Mouse (Mus musculus): Measurements from ENCODE around the gene Morf4l2.
"Not testable (repeated sequence)": the region's sequence is repeated elsewhere in the genome, so short reads cannot be mapped to it uniquely, and the experiment has no call there.

Morf4l2 gene

GRCm38 (mm10) chrX:136707446-136708167, 35.9 kb downstream of the Morf4l2 start, which contains the start of gene Tceal1:
Tceal1 (plus strand) TSS chrX:136707982.
- DNase-seq (ENCODE audit: low read depth in 2 of 2, low spot score in 2 of 2), result no peak

GRCm38 (mm10) chrX:136693196-136693595, 50.3 kb downstream of the Morf4l2 start:
- DNase-seq (ENCODE audit: low read depth in 2 of 2, low spot score in 2 of 2), result no peak

- no peak for DNase-seq (ENCODE audit: low read depth in 2 of 2, low spot score in 2 of 2)
Observed at GRCm38 (mm10) chrX:136692294-136692675, 51.2 kb downstream of the Morf4l2 start.

GRCm38 (mm10) chrX:136691606-136692293, 51.7 kb downstream of the Morf4l2 start:
- not testable (repeated sequence) for DNase-seq (ENCODE audit: low read depth in 2 of 2, low spot score in 2 of 2)

Measured in CD8-positive naive resting alpha-beta T cell, adult 2 months (primary cell).